Mouse (Mus musculus) layer of hippocampus, adult 9-11 months (tissue): ENCODE results near the gene Pnldc1.
"Not testable (repeated sequence)": the region's sequence is repeated elsewhere in the genome, so short reads cannot be mapped to it uniquely, and the experiment has no call there.

Source experiments
- DNase-seq: peaks from one replicate; pipeline ENCODE4 v3.0.0; 2022

Pnldc1 gene

DNA sequence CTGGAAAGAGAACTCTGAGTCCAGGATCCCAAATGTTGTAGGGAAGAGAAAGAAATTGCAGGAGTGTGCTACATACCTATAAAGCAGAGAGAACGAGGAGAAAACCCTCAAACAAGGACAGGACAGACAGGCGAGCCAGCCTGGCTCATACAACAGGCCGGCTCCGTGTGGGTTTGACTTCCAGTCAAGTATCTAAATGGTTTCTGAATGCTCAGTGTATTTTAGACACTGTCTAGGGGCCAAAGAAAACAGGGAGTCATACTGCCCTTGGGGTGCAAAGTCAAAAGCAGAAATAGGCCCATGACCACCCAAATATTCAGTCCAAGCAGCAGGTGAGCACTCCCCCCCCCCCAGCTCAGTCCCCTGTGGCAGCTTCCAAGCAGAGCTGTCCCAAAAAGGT lies 4.2 kb downstream of the Pnldc1 start:
- no peak for DNase-seq

DNA sequence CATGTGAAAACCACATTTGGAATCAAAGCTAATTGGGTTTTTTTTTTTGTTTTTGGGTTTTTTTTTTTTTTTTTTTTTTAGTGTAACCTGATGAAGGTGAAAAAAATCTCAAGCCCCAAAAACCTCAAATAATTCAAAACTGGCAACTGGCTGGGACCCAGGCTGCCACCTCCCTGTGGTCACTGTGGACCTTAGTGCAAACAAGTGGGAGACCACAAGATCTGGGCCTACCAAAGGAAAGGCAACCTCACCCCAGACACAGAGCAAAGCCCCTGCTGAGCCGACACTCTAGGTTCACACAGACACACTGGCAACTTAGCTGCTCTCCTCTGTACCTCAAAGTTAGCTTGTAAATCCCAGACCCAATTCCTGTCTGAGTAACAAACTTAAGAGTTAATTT lies 5.7 kb downstream of the Pnldc1 start:
- DNase-seq = no peak

DNA sequence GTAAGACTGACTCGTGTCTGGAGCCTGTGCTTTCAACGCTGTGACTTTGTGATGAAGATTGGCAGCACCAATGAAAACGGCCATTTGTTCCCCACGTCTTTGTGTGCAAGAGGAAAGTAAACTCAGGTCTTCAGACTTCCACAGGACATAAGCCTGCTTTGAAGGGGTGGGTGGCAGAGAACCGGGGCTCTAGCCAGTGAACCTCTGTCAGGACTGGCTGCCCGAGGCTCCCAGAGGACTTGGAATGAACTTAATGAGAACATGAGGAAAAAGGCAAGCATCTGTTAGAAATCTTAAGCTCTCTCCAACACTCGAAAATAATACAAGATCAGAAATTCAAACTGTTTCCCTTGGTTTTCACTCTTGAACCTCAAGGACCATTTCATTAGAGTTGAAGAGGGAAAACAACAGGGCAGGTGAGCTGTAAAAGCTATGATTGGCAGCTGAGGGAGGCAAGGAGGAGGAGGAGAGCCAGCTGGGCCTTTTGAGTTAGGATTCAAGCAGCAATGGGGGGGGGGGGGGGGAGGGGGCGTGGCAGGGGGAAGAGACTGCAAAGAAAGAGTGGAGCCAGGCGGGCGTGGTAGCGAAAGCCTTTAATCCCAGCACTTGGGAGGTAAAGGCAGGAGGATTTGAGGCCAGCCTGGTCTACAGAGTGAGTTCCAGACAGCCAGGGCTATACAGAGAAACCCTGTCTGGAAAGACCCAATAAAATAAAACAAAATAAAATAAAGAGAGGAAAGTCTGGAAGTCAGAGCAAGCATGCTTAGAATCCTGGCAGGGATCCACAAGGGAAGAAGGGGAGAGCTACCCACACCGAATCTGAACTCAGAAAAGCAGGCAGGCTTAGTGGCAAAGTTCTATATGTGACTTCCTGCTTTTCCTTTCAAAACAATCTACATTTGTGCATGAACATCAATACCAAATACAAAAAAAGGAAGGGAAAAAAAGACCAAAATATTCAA lies 6.4 kb downstream of the Pnldc1 start:
- DNase-seq = no peak

DNA sequence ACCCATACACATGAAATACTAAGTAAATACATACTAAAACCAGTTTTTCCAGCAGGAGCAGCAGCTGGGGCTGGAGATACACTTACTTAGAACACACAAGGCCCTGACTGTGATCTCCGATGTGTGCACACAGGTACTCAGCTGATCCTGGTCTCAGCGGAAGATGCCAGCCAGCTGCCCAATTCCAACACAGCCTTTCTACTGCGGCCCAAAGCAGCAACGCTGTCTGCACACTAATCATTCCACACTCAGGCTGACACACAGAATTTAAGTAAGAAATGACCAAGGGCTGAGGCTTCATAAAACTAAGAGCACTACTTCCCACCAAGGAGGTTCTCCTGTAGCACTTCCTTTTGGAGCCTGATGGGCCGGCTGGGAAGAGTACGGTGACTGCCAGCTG lies 7.7 kb downstream of the Pnldc1 start:
- no peak for DNase-seq

DNA sequence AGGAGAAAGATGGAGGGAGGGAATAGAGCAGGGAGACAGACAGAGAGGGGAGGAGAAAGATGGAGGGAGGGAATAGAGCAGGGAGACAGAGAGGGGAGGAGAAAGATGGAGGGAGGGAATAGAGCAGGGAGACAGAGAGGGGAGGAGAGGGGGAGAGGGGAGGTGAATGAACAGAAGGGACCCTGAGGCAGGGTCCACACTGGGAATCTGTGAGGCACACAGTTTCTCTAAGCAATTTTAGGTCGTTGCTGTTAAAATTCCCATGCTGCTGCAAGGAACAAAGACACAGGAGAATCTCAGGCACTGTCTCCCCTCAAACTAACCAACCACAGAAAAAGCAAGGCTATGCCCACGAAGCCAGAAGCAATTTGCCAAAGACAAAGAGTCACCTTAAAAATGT lies 11.4 kb downstream of the Pnldc1 start:
- not testable (repeated sequence) for DNase-seq

DNA sequence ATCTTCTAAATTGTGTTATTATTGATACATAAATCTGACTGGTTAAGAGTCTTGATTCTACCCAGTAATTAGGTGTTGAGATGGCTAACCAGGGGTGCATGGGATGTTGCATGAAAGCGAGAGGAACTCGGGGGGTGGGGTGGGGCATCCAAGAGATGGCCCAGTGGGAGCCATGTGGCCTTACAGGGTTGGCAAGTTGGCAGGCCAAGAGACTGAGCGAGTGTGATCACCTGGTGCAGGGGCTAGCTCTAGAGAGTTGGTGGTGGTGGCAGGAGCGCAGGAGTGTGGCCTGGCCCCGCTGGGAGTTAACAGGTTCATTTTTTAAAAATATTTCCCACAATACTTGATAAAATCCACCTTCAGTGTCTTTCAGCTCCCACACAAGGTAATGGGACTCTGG lies 12.4 kb downstream of the Pnldc1 start:
- no peak for DNase-seq

DNA sequence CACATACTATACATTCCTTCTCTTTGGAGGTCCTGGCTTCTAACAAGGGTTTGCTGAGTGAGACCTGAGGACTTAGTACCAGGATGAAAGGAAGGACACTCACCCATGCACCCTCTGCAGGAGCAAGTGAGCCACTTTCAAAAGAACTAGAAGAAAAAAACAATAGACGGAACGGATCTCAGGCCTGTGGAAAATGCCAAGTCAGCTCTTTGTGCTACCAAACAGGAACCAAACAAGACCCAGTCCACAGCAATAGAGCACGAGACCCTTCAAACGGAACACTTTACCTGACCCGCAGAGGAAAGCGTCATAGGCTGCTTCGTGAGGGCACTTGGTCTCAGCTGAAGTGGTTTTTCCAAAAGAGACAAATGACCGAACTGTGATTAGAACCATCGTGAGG lies 18.0 kb downstream of the Pnldc1 start:
- no peak for DNase-seq

DNA sequence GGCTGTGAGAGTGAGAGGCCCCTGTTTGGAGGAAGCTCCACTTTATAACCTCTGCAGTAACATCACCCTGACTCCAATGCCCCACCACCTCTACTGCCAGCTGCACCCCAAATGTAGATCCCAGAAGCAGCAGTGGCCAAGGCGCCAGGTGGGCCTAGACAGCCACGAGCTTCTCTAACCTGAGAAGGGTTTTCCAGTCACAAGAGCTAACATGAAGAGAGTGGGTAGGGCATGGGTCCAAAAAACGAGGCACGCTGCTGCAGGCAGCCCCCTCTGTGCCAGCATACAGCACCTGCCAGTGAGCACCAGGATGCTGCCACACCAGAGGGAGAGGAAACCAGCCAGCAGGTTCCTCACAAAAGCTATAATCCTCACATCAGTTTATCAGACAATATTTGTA lies 19.0 kb downstream of the Pnldc1 start:
- no peak for DNase-seq

DNA sequence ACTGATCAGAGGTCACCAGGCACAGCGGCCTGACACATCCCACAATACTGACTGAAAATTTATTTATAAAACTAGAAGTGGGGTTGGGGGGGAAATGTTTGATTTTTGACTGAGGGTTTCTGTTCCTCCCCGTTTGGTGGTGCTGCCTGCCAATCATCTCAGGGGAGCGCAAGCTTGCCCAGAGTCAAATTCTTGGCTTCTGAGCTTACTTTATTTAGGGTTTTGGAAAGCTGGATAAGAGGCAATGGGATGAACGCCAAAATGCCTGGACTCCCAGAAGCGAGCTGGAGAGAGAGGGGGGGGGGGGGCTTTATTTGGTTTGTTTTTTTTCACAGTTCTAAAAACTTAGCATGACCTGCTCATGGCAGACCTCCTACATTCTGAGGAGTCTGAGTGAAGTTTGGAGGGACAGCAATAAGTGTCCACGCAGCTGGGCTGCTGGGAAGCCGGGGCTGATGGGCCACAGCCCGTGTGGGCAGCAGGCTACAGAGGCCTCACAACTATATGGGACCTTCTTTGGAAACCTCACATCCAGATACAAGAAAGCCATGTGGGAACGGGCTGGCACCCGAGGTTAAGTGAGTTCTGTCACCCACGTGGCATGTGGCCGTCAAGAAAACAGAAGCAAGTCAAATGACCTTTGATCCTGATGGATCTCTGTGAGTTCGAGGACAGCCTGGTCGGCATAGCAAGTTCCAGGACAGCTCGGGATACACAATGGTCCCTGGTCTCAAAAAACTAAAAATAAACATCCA lies 22.8 kb downstream of the Pnldc1 start:
- no peak for DNase-seq

DNA sequence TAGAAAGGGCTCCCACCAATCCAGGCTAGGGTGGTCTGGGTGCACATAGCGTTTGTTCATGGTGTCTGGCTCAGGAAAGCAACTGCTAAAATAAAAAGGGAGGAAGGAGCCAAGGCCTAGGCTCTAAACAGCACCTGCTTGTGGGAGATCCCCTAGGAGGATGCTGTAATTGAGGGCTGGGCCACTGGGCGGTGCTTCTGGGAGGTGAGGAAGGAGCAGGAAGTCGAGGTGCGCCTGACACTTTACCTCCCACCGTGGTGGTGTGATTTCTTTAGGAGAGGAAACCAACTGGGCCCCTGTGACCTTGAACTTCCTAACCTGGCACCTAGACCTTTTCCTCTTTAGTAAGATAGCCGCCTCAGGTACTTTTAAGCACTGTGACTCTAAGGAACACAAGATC lies 23.4 kb downstream of the Pnldc1 start:
- no peak for DNase-seq

DNA sequence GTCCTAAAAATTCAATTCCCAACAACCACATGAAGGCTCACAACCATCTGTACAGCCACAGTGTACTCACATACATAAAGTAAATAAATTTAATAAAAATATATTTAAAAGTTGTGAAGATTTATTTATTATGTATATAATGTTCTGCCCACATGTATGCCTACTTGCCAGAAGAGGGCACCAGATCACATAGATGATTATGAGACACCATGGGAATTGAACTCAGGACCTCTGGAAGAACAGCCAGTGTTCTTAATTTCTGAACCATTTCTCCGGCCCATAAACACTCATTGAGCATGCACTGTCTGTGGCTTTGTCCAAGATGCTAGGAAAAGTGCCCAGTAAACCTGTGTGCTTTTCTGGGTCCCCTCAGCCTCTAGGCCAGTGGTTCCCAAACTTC lies 28.8 kb downstream of the Pnldc1 start:
- no peak for DNase-seq

DNA sequence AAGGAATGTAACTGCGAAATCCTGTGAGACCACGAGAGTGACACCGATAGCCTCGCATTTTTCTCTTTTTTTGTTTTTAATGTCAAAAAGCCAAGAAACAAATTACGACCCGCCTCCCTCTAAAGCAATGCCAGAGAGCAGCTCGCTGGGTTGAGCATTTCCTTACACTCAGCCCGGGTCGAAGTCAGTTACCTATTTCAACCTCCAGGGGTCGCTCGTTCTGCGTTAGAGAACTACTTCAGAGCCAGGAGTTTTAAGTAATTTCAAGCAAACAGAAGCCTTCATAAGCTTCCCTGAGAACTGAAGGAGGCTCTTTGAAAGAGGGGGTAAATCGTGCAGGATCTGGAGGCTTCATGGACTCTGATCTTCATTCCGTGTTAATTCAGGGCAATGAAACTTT lies 29.9 kb downstream of the Pnldc1 start:
- DNase-seq = peak; percentile 77

DNA sequence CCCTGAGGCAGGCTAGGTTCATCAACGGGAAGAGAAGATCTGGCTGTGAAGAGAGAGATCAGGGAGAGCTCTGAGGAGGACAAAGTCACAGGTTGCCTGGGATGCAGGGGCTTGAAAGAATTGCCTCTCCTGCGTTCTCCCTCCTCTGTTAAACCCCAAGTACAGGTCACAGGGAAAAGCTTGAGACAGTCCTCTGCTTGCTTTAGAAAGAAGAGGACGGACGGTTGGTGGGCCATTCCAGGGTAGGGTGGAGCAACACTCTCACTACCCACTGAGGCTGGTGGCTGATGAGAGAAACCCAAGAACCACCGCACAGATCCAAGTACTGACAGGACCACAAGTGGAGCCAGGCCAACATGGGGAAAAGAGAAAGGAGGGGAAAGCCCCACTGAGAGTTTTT lies 34.3 kb downstream of the Pnldc1 start, which contains the start of gene Mrgprh:
Gene Mrgprh (plus strand): TSS at position 301 of the 400 bp plus-strand sequence.
- no peak for DNase-seq

DNA sequence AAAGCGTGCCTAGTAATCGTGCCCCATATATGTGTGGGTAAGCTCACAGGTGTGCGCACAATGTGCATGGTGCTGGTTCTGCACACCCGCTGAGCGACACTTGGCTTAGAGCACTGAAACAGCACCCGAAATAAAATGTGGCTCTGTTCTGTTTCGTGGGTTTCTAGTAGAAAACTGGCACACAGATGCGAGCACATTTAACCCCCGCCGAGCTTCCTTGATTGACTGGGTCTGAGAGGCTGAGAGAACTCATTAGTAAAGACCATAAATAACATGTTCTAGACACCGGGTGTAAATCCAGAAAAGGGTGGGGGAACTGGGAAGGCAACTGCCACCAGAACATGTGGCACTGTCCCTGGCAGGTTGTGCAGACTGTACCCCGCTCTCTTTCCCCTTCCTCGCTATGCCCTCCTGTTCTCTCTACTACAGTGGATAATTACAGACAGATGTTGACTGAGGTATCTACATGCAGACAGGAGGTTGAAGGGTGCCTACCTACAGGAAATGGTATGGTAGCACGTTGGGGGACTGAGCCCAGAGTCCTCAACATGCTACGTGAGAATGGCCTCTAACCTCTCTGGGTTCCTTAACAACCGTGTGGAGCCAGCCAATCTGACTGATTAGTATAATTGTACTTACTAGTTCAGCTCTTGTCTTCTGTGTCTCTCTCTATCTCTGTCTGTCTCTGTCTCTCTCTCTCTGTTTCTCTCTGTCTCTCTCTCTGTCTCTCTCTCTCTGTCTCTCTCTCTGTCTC lies 37.6 kb downstream of the Pnldc1 start:
- peak; percentile 78 for DNase-seq

DNA sequence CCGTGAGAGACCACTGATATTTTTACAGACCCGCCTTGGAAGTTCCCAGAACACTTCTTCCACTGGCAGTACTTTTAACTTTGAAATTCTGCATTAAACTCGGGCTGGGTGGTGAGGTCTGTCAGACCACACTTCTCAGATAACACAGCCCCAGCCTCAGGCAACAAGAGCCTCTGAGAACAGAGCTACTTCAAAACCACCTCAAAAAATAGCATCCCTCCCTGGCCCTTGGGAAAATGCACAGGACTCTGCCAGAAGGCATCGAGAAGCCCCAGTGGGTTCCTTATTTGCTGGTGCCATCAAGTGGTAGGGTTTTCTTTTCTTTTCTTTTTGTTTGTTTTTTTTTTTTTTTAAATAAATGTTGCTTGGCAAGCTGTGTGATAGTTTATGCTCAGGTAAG lies 41.4 kb downstream of the Pnldc1 start:
- no peak for DNase-seq

DNA sequence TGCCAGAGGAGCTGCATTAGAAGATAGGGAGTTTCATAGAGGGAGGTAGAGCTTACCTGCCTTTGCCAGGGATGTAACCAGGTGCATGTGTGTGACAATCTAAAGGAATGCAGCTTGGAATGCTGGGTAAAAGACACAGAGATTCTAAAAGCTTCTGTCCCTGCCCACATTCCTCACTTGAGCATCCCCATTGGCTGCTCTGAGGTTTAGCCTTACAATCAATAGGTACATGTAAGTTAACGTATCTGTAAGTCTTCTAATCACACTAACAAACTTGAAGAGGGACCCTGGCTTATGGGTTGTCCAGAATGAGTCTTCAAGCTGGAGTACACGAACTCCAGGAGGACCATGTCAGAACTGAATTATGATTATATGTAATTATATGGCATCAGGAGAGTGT lies 42.0 kb downstream of the Pnldc1 start, which contains the start of gene Mas1:
Gene Mas1 (minus strand): TSS at position 101 of the 400 bp plus-strand sequence.
- no peak for DNase-seq

DNA sequence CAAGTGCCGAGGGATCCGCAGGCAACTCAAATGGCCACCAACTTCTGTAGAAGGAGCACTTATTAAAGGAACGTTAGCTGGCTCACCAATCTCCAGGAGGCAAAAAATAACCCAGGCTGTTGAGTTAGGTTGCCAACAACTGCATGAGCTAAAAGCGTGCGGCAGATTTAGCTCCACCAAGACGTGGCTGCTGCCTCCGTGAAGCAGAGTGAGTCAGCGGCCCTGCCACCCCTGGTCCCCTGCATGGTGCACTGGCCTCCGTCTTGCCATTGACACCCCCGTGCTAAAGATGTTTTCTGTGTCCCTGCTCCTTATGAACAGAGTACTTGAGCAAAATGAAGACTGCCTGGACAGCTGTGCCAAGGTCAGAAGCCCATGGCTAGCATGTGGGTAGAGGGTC lies 43.2 kb downstream of the Pnldc1 start:
- no peak for DNase-seq

DNA sequence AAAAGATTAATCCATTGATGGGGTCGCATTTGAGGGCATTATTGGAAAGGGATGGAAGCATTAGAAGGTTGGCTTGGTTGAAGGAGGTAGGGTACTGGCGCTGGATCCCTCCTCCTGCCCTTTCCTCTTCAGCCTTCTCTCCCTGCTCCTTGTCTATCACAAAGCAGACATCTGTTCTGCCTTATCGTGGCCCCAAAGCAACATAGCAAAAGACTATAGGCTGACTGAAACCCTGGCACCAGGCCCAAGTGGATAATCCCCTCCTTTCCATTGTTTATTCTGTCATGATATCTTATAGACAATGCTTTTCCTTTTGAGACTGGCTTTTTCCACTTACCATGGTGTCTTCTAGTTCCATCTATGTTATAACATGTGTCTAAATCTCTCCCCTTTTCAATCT lies 44.6 kb downstream of the Pnldc1 start:
- no peak for DNase-seq

DNA sequence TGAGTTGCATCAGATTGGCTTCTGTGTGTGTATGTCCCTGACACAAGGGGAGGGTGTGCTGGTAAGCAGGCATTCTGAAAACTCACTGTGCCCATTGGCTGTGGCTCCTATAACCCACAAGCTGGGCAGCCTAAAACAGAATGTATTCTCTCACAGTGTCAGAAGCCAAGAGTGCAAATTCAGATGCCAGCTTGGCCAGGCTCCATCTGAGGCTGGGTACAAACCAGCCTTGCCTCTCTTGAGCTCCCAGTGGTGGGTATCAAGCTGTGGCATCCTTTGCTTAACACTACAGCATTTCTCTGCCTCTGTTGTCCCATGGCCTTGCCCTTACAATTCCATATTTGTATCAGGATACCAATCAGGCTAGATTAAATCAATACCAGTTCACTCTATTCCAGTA lies 45.9 kb downstream of the Pnldc1 start:
- DNase-seq = no peak

DNA sequence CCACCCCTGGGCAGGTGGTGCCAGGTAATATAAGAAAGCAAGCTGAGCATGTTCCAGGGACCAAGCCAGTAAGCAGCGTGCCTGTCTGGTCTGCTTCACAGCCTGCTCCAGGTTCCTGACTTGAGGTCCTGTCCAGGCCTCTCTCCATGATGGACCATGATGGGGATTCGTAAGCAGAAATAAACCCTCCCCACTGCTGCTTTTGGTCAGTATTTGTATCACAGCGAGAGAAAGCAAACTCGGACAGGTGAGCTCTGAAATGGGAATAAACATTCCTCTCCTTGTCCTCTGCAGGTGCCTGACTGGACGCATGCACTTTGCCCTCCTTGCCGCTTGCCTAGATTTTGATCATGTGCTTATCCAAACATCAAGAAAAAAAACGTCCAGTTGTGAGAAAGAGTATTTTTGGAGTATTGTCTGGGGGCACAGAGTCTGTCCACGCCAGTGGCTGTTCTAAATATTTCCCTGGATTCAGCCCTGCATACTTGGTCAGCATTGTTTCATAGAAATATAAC lies 51.0 kb downstream of the Pnldc1 start:
- no peak for DNase-seq

DNA sequence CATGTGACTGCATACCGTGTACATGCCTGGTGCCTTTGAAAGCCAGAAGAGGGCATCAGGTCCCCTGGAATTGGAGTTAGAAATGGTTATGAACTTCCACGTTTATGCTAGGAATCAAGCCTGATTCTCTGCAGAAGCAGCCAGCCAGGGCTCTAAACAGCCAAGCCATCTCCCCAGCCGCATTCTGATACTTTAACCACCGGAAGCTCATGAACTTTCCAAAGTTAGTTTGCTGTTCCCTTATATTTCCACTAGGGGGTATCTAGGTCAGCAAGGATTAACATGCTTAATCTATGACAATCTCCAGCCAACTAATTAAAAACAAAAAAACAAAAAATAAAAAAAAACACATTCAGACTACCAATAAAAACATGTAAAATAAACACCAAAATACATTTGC lies 52.0 kb downstream of the Pnldc1 start:
- DNase-seq = no peak

DNA sequence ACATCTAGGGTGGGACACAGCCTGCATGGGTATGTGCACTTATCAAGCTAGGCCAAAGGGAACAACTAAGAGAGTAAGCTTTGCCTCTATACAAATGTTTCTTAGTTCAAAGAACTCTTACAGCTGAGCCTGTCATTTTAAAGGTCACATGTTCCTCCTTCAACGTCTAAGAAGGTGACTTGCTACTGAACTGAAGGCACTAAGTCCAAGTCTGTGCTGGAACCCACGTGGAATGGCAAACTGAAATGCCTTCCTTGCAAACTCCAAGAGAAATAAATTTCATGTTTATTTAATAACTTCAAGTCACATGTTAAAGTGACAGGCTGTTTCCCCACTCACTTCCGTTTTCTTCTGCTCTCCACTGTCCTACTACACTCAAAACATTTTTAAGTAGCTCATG lies 52.6 kb downstream of the Pnldc1 start:
- no peak for DNase-seq

DNA sequence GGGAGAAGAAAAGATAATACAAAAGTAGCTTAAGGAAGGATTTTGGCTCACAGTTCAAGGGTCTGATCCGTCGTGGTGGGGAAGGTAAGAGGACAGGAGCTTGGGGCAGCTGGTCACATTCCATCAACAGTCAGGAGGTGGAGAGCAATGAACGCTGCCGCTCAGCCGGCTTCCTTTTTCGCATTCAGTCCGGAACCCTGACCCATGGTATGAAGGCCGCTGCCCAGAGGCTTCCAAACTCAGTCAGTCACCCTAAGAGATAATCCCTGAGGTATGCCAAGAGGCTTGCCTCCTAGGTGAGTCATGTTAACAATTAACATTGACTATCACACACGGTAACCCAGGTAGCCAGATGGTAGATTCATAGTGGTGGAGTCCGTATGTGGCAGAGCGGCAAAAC lies 55.6 kb downstream of the Pnldc1 start:
- no peak for DNase-seq
